Mouse (Mus musculus) kidney, embryonic 16.5 days (tissue): ENCODE measurements around the gene Mars2. TPM values are rescaled to one million over a fixed set of nuclear protein-coding genes. Genes with fewer than 3 reads are reported as not detected.

Experiments used
- polyA plus RNA-seq: library from polyadenylated mRNA; unstranded; fragments of >200 nt; fragmentation: Nextera tagmentation; extraction: Ambion mirVana; gene quantifications from 2 replicates; pipeline ENCODE4 v1.2.1, GENCODE M21; 2015

The Mars2 gene
- polyA plus RNA-seq, 1 experiment from 2014 or later = 2.6 TPM

Other genes starting within 250 kb of the Mars2 start
- gene Sf3b1, start 209.7 kb upstream of the Mars2 start, polyA plus RNA-seq = 284 and 299 TPM in 2 replicates
- 15.3 and 16.5 TPM in 2 replicates for gene Coq10b, start 184.4 kb upstream of the Mars2 start, polyA plus RNA-seq
- gene Hspe1, start 149.0 kb upstream of the Mars2 start, polyA plus RNA-seq = 404 and 411 TPM in 2 replicates
- gene Hspd1, start 148.9 kb upstream of the Mars2 start, polyA plus RNA-seq = 480 and 498 TPM in 2 replicates
- 134 and 139 TPM in 2 replicates for gene Mob4, start 105.9 kb upstream of the Mars2 start, polyA plus RNA-seq
- 7.6 and 9.0 TPM in 2 replicates for gene Rftn2, start 10.4 kb upstream of the Mars2 start, polyA plus RNA-seq
- 0.36 and 0.46 TPM in 2 replicates for gene Boll, start 126.3 kb downstream of the Mars2 start, polyA plus RNA-seq
- 3.9 and 4.5 TPM in 2 replicates for gene Plcl1, start 168.7 kb downstream of the Mars2 start, polyA plus RNA-seq